12 mouse cellular contexts compared by ENCODE assay signal in the genomic region with DNA sequence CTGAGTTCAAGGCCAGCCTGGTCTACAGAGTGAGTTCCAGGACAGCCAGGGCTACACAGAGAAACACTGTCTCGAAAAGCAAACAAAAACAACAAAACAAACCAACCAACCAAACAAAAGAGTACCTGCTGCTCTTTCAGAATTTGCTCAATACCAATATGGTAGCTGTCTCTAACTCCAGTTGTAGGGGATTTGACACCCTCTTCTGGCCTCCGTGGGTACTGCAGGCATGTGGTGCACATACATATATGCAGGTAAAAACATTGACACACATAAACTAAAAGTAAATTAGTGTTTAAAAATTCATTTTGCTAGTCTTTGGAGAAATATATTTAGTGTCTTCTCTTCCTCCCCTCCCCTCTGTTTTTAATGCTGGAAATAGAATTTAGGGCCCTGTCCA.
A peak's percentile ranks its signal among the peaks of the same experiment; 100 is the strongest.
DNase-seq lines count a peak whose midpoint lies in the region; ATAC-seq and TF ChIP-seq lines count a peak whose summit lies in the region.
"Had no signal": no experiment of that assay in that cellular context is flagged by ENCODE, and none has a peak within 500 bp of the region (broad histone marks: within the 10 kb centered on the region; RNA-seq: fewer than 3 reads in every experiment).

No protein-coding gene starts in this region.

- no peak for ATAC-seq in liver, embryonic 11.5 days (replicated peaks; ENCODE audit: low FRiP score)
- ATAC-seq: midbrain, embryonic 15.5 days had no signal

- H3K4me1 ChIP-seq in heart, adult 2 months (ENCODE audit: control insufficient read depth, insufficient read depth, low read length) = peaks cover 3% of the 10 kb centered on the region
- peaks cover 2% of the 10 kb centered on the region; the same call in 1 of the 2 replicates for H3K4me1 ChIP-seq in liver, adult 2 months (ENCODE audit: control insufficient read depth, insufficient read depth, low read length)
- no peaks in the 10 kb centered on the region for H3K4me1 ChIP-seq in liver, embryonic 11.5 days (replicated peaks; ENCODE audit: control insufficient read depth, insufficient read depth, low read length)
- H3K4me1 ChIP-seq in CH12.LX (ENCODE audit: control insufficient read depth in 1 of 2, insufficient read depth in 2 of 2) = peaks cover 0 to 6% of the 10 kb centered on the region in 2 experiments; a peak in 1 of 4 replicates
- no peaks in the 10 kb centered on the region for H3K4me1 ChIP-seq in cortical plate, adult 2 months (ENCODE audit: control insufficient read depth, insufficient read depth, low read length)
- H3K4me1 ChIP-seq: midbrain, embryonic 15.5 days had no signal

- no peak for TF ChIP-seq POLR2A in heart, adult 2 months (IDR thresholded peaks at IDR 0.05; ENCODE audit: insufficient read depth, low read depth, low read length)
- TF ChIP-seq POLR2A in liver, adult 2 months (IDR thresholded peaks at IDR 0.05; ENCODE audit: extremely low read depth, insufficient read depth, low read length) = no peak
- TF ChIP-seq POLR2A in CH12.LX (IDR thresholded peaks at IDR 0.05; ENCODE audit: low read depth, low read length) = no peak
- TF ChIP-seq POLR2A in cortical plate, adult 2 months (IDR thresholded peaks at IDR 0.05; ENCODE audit: extremely low read depth, insufficient read depth, low read length) = no peak

- 90% methylated on average over 2 of the region's 2 CpGs for WGBS in heart, adult 2 months
- 89% methylated on average over 2 of the region's 2 CpGs for WGBS in liver, adult 2 months
- 83% methylated on average over 2 of the region's 2 CpGs for WGBS in liver, embryonic 11.5 days

- no peak overlapping the region for H3K4me2 ChIP-seq in liver, embryonic 11.5 days
- H3K4me2 ChIP-seq in CH12.LX (ENCODE audit: insufficient read depth, low read depth, poor library complexity, severe bottlenecking) = no peak overlapping the region
- H3K4me2 ChIP-seq: midbrain, embryonic 15.5 days had no signal

- intact Hi-C loops in heart, adult 2 months (cut with DNase I) = loop anchor here (2.0 kb wide), 2 partner anchors 52 to 140 kb away; no protein-coding TSS in a partner anchor

- peak; percentile 54 for TF ChIP-seq CTCF in heart, adult 2 months (IDR thresholded peaks at IDR 0.05)
- peak; percentile 12; the same call in 1 of the 2 replicates for TF ChIP-seq CTCF in liver, adult 2 months (IDR thresholded peaks at IDR 0.05; ENCODE audit: low read depth, low read length)
- peak in 1 of 2 experiments; percentile 22; a peak in 1 of 4 replicates for TF ChIP-seq CTCF in CH12.LX (conservative IDR thresholded peaks at IDR 0.05 in 1 of 2, IDR thresholded peaks at IDR 0.05 in 1 of 2; ENCODE audit: low read depth in 2 of 2, low read length in 2 of 2)
- 0 out of 2 replicates have a peak, but pooled peaks have one; percentile 2 for TF ChIP-seq CTCF in cortical plate, adult 2 months (IDR thresholded peaks at IDR 0.05; ENCODE audit: extremely low read depth, insufficient read depth, low read length)

- H3K9ac ChIP-seq in heart, adult 2 months (ENCODE audit: low read depth, low read length) = no peak overlapping the region
- no peak overlapping the region for H3K9ac ChIP-seq in liver, adult 2 months (ENCODE audit: low read depth, low read length)
- no peak overlapping the region for H3K9ac ChIP-seq in liver, embryonic 11.5 days (ENCODE audit: low read depth, low read length)
- H3K9ac ChIP-seq in CH12.LX (ENCODE audit: insufficient read depth, low read depth) = no peak overlapping the region
- H3K9ac ChIP-seq: midbrain, embryonic 15.5 days had no signal

- no peaks in the 10 kb centered on the region for H3K27me3 ChIP-seq in heart, adult 2 months (ENCODE audit: control insufficient read depth, insufficient read depth, low read length)
- H3K27me3 ChIP-seq in liver, adult 2 months (ENCODE audit: control insufficient read depth, insufficient read depth, low read length) = no peaks in the 10 kb centered on the region
- no peaks in the 10 kb centered on the region for H3K27me3 ChIP-seq in liver, embryonic 11.5 days (replicated peaks; ENCODE audit: control insufficient read depth, insufficient read depth, low read length)
- H3K27me3 ChIP-seq in CH12.LX (replicated peaks) = no peaks in the 10 kb centered on the region
- H3K27me3 ChIP-seq: midbrain, embryonic 15.5 days had no signal

- in situ Hi-C loops in CH12.LX (cut with MboI; ENCODE audit: low pct_ligation_motif_present, low pct_unique_long_range_greater_than_20kb, low sequenced_read_pairs) = no loop called here

- H3K9me3 ChIP-seq in liver, embryonic 11.5 days (ENCODE audit: control insufficient read depth, low read length) = peaks cover 2% of the 10 kb centered on the region; the same call in 1 of the 2 replicates
- H3K9me3 ChIP-seq in CH12.LX (replicated peaks; ENCODE audit: low read length) = no peaks in the 10 kb centered on the region
- H3K9me3 ChIP-seq: midbrain, embryonic 15.5 days had no signal

- H3K36me3 ChIP-seq in heart, adult 2 months (ENCODE audit: control insufficient read depth, insufficient read depth, low read length) = no peaks in the 10 kb centered on the region
- no peaks in the 10 kb centered on the region for H3K36me3 ChIP-seq in liver, adult 2 months (ENCODE audit: control insufficient read depth, insufficient read depth, low read length)
- H3K36me3 ChIP-seq in liver, embryonic 11.5 days (ENCODE audit: control insufficient read depth, insufficient read depth, low read length) = no peaks in the 10 kb centered on the region
- H3K36me3 ChIP-seq in CH12.LX (replicated peaks in 1 of 2; ENCODE audit: control insufficient read depth in 1 of 2, insufficient read depth in 1 of 2, low read length in 1 of 2) = no peaks in the 10 kb centered on the region
- H3K36me3 ChIP-seq: midbrain, embryonic 15.5 days had no signal

- TF ChIP-seq EP300 in heart, adult 2 months (IDR thresholded peaks at IDR 0.05; ENCODE audit: insufficient read depth, low read depth, low read length) = no peak
- no peak for TF ChIP-seq EP300 in CH12.LX (IDR thresholded peaks at IDR 0.05; ENCODE audit: low read length)

- no peak overlapping the region for H3K4me3 ChIP-seq in heart, adult 2 months
- no peak overlapping the region for H3K4me3 ChIP-seq in liver, adult 2 months (ENCODE audit: insufficient read depth, low read depth, low read length)
- H3K4me3 ChIP-seq in liver, embryonic 11.5 days (ENCODE audit: low read depth, low read length) = no peak overlapping the region
- H3K4me3 ChIP-seq in CH12.LX (replicated peaks in 1 of 3; ENCODE audit: low read depth in 2 of 3, low read length in 2 of 3, poor library complexity in 1 of 3) = no peak overlapping the region
- no peak overlapping the region for H3K4me3 ChIP-seq in cortical plate, adult 2 months (ENCODE audit: insufficient read depth, low read length)
- H3K4me3 ChIP-seq: midbrain, embryonic 15.5 days had no signal

- H3K79me2 ChIP-seq in heart, adult 2 months (replicated peaks; ENCODE audit: control insufficient read depth, insufficient read depth, low read length) = no peaks in the 10 kb centered on the region
- no peaks in the 10 kb centered on the region for H3K79me2 ChIP-seq in liver, adult 2 months (ENCODE audit: control insufficient read depth, insufficient read depth, low read length)
- no peaks in the 10 kb centered on the region for H3K79me2 ChIP-seq in CH12.LX (replicated peaks; ENCODE audit: control insufficient read depth, extremely low read depth, insufficient read depth, poor library complexity, severe bottlenecking)

- dilution Hi-C loops in CH12.LX (cut with MboI; ENCODE audit: extremely low pct_ligation_motif_present, extremely low pct_unique_long_range_greater_than_20kb, low sequenced_read_pairs) = no loop called here

- no peak overlapping the region for H3K27ac ChIP-seq in heart, adult 2 months
- H3K27ac ChIP-seq in liver, adult 2 months (replicated peaks; ENCODE audit: insufficient read depth, low read depth, low read length) = no peak overlapping the region
- H3K27ac ChIP-seq in liver, embryonic 11.5 days (ENCODE audit: low read depth, low read length) = no peak overlapping the region
- H3K27ac ChIP-seq in CH12.LX (ENCODE audit: insufficient read depth, low read depth) = no peak overlapping the region
- H3K27ac ChIP-seq in cortical plate, adult 2 months (ENCODE audit: insufficient read depth, low read length) = no peak overlapping the region
- H3K27ac ChIP-seq: midbrain, embryonic 15.5 days had no signal

- DNase-seq in heart, adult 2 months = no peak
- no peak for DNase-seq in heart, adult 8-10 months (ENCODE audit: low spot score)
- DNase-seq in liver, adult 2 months (ENCODE audit: extremely low read depth, low read depth, low spot score) = no peak
- DNase-seq in liver, embryonic 11.5 days (ENCODE audit: low spot score) = no peak
- peak; percentile 12 for DNase-seq in CH12.LX (ENCODE audit: extremely low read depth)
- no peak for DNase-seq in gastrocnemius, adult 8-10 months (ENCODE audit: low spot score in 2 of 2)
- DNase-seq in embryo, embryonic 11 days = no peak
- DNase-seq: gastrocnemius, postnatal 25 days; lung, adult 2 months; right cerebral cortex, postnatal 25 days had no signal

- peak; percentile 17 for TF ChIP-seq RAD21 in CH12.LX (IDR thresholded peaks at IDR 0.05; ENCODE audit: low read depth, low read length)

TF ChIP-seq in CH12.LX, 34 proteins besides CTCF, POLR2A, EP300 and RAD21:
- TF ChIP-seq ZC3H11A (IDR thresholded peaks at IDR 0.05; ENCODE audit: low read depth, low read length) (no peak), SMC3 (IDR thresholded peaks at IDR 0.05; ENCODE audit: low read depth, low read length) (peak; percentile 5; the same call in 1 of the 2 replicates)
